Mouse (Mus musculus) adrenal gland, adult (tissue): ENCODE measurements at regions not wholly inside any gene's neighbourhood (a gene's known extent, or its start where the extent isn't known, plus 50 kb on each side); places are given as distances from the start of the nearest gene placed in this dataset.
A peak's percentile ranks its signal among the peaks of the same experiment; 100 is the strongest.

Experiments used
- DNase-seq, 2 experiments: peaks; one replicate each; pipeline ENCODE4 v3.0.0; 2022 to 2023; ENCODE audit warnings: low spot score in 1 of 2; ENCODE audit not compliant: inconsistent age in 2 of 2

GRCm38 (mm10) chr1:166807163-166807945, 125.7 kb upstream of the Fmo9 start:
- DNase-seq, result no peak

GRCm38 (mm10) chr1:166811341-166812071, 129.9 kb upstream of the Fmo9 start:
- DNase-seq, result no peak

- no peak for DNase-seq
These were observed 130.4 kb upstream of the Fmo9 start for GRCm38 (mm10) chr1:166812072-166812461.

DNA sequence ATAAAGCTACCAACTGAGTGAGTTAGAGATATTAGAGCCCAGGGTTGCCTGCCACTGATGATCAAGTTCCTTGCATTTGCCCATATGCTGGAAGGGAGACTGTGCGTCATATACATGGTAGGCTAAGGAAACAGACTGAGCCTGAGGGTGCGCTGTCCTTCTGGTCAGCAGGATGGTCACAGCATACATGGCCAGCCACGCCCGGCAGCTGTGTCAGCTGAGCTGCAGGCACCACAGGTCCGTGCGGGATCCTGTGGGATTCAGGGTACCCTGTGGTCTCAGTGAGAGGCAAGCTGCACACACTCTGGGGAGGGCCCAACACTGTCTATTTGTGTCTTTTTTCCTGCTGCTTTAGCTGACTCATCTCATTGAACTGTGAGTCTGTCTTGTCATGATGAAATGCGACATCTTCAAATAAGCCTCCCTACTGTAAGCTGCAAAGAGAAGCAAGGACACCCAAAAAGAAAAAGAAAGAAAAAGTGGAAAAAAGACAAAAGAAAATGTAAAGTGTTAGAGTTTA, 131.3 kb upstream of the Fmo9 start:
- DNase-seq, result peak in 1 of 2 experiments; percentile 65

DNA sequence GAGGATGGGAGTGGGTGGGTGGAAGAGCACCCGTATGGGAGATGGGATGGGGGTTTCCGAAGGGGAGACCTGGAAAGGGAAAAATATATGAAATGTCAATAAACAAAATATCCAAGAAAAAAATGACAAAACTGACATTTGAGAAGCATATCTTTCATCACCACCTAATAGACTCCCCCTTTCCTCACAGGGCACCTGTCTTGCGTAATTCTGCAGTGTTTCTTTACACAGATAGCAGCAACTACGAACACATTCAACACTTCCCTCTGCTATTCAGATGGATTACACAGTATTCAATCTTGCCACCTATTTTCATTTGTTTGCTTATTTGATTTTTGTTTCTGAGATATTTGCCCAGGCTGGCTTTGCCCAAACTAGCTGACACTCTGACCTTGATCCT, 136.3 kb upstream of the Fmo9 start:
- DNase-seq, result no peak

- no peak for DNase-seq
These were observed 137.0 kb upstream of the Fmo9 start for GRCm38 (mm10) chr1:166818682-166819081.

GRCm38 (mm10) chr1:166819420-166819819, 137.8 kb upstream of the Fmo9 start:
- DNase-seq, result no peak

- no peak for DNase-seq
These were observed 138.4 kb upstream of the Fmo9 start for GRCm38 (mm10) chr1:166820050-166820449.

DNA sequence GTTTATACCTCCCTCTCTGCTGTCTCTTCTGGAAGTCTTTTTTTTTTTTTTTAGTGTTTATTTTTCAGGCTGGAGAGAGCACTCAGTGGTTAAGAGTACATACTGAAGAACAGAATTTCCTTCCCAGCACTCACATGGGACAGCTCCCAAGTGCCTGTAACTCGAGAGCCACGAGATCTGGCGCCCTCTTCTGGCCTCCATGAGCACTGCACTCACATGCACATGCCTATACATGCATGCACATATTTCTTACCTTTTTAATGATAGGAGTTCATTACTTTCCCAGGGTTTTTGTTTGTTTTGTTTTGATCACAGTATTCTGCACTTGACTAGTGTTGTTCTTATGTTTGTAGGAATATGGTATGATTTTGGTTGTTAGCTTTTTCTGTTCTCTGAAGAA, 139.5 kb upstream of the Fmo9 start:
- no peak for DNase-seq

- no peak for DNase-seq
These were observed 155.7 kb upstream of the Fmo9 start for GRCm38 (mm10) chr1:166837299-166837698.

- peak in 1 of 2 experiments; percentile 41 for DNase-seq
These were observed 158.2 kb upstream of the Fmo9 start for GRCm38 (mm10) chr1:166839833-166840232.

DNA sequence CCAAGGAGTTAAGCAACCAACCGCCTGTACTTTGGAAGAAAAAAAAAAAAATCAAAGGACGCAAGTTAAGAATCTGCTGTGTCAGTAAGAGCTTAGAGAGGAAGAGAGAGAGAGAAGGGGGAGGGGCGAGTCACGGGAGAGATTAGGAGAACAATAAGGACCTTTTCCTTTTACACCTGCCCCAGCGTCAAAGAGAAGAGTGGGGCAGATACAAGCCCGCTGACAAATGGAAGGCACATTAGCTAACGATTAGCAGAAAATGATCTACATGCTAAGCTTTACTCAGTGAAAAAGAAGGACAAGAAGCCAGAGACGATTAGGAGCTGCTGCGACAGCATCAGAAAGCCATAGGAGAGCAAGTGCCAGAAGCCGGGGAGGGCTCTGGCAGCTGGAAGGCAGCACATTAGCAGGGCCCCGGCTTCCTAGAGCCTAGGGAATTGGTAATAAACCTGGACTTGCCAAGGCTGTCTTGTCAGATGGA, 157.8 kb upstream of the Fam78b start:
- peak; percentile 8 to 56 for DNase-seq

DNA sequence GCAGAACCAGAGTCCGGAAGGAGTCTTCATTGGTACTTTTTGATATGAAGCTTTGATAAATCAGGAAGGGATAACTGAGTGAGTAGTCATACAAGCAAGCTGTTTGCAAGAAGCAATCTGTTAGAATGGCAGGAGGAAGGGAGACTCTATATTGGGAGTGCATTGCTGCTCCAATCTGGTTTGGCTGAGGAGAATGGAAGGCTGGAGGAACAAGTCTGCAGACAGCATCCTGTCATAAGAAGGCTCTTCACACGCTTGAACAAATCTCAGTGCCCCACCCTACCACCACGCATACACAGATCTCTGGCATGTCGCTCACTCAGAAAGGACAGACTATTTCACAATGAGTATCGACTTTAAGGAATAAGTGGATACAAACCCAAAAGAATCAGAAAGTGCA, 154.7 kb upstream of the Fam78b start:
- DNase-seq, result no peak

- no peak for DNase-seq
These were observed 154.0 kb upstream of the Fam78b start for GRCm38 (mm10) chr1:166847233-166847632.

- peak; percentile 31 to 74 for DNase-seq
These were observed 153.1 kb upstream of the Fam78b start for GRCm38 (mm10) chr1:166848015-166848535.

DNA sequence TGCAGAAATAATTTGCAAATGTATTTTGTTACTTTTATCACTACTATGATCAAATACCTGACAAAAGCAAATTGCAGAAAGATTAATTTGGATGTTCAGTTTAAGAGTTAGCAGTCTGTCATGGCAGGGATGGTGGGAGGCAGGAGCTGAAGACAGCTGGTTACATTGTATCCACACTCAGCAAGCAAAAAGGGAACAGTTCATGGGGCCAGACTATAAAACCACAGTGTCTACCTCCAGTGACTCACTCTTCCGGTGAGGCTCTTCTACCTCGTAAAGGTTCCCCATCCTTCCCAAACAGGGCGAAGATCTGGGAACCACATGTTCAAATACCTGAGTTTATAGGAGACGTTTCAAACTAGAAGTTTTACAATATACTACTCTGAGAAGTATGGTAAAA, 145.2 kb upstream of the Fam78b start:
- DNase-seq, result no peak

DNA sequence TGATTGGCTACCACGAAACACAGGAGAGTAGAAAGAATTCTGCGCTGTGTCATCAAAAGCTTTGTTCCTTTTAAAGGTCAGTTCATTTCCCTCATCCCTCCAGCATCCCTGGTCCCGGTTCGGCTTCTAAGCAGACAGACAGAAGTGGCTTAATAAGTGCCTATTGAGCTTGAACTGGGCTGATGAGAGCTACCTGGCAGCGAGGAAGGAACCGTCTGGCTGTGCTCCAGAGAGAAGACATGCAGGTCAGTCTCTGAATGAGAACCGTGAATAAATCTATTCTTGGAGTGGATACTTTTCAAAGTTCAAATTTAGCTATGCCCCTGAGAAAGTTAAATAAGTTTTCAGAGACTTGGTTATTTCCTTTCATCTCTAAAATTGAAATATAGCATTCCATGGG, 135.0 kb upstream of the Fam78b start:
- DNase-seq, result no peak

GRCm38 (mm10) chr1:166871258-166871657, 130.0 kb upstream of the Fam78b start:
- no peak for DNase-seq

GRCm38 (mm10) chr1:166876452-166876851, 124.8 kb upstream of the Fam78b start:
- DNase-seq, result no peak

GRCm38 (mm10) chr1:166883215-166883614, 118.0 kb upstream of the Fam78b start:
- DNase-seq, result no peak

GRCm38 (mm10) chr1:166895945-166896344, 105.3 kb upstream of the Fam78b start:
- no peak for DNase-seq

DNA sequence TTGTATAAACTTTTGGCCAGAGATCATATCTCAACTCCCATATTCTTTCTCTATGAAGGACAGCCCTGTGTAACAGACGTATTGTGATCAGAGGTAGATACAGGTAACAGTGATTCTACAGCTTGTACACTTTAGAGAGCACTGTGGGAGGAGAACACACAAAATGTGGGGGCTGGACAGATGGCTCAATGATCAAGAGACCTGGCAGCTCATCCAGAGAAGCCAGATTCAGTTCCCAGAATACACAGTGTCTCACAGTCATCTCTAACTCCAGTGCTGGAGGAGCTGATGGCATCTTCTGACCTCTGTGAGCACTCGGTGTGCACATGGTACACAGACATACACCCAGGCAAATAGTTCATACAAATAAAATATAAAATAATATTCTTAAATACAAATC, 102.5 kb upstream of the Fam78b start:
- DNase-seq, result no peak
